Mouse (Mus musculus) brain, embryonic 14.5 days (tissue): ENCODE data around the gene St8sia2. TPM values are rescaled to one million over a fixed set of nuclear protein-coding genes. Genes with fewer than 3 reads are reported as not detected.
A peak's percentile ranks its signal among the peaks of the same experiment; 100 is the strongest.

Experiments
- DNase-seq: peaks from one replicate; pipeline ENCODE4 v3.0.0-alpha.2; 2011; ENCODE audit warnings: low read depth
- CTCF ChIP-seq: fragments of 200-500 bp; IDR thresholded peaks from 2 replicates; pipeline ENCODE4 v1.5.1; 2012; ENCODE audit warnings: inconsistent platforms, mild to moderate bottlenecking, moderate library complexity, borderline replicate concordance; ENCODE audit not compliant: insufficient read depth, insufficient read length; ENCODE audit errors: extremely low read depth
- POLR2A ChIP-seq: fragments of 200-500 bp; IDR thresholded peaks from 2 replicates; pipeline ENCODE4 v1.6.1; 2012; ENCODE audit warnings: mild to moderate bottlenecking, inconsistent platforms, borderline replicate concordance; ENCODE audit not compliant: poor library complexity, insufficient read depth, insufficient read length, severe bottlenecking; ENCODE audit errors: extremely low read depth
- polyA plus RNA-seq: library from polyadenylated mRNA; depleted of rRNA; stranded (reverse); fragments of >200 nt; gene quantifications from 2 replicates; pipeline ENCODE4 v1.2.3, GENCODE M21; 2012

St8sia2 gene
- polyA plus RNA-seq, 1 experiment, result 129 TPM

DNA sequence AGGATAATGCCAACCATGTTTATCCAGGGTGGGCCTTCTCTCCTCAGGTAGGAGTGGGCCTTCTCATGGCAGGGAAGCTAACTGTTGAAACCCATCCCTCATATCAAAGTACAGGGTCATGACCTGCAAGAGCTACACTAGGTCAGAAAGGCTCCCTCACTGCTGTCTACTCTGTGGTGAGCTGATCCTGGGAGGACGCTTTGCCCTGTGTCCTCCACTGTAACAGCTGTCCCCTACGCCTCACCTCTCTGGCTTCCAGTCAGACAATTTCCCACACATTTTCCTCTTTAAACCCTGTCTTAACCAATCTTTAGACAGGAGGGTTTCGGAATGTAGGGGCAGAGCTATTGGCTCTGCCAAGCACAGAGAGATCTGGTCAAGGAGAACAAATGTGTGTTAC is 48.3 kb downstream of the St8sia2 start:
- DNase-seq, result no peak
- TF ChIP-seq POLR2A, result no peak
- TF ChIP-seq CTCF, result no peak

DNA sequence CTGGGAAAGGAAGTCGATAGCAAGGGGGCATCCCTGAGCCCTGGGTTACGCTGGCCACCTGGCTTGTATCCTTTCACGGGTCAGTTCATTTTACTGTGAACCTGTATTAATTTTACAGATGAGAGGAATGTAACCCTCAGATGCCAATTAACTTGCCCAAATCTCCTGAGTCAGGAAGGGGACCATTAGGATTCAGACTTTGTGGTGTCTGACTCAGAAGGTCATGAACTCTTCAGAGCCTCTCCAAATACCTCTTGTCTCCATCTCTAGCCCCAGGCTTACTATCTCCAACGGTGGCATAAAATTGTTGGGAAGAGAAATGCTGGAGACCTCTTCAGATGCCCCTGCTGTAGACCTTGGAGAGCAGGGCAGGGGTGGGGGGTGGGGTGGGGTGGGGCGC is 51.1 kb downstream of the St8sia2 start:
- TF ChIP-seq POLR2A (no peak), CTCF (no peak)
- DNase-seq, result no peak

DNA sequence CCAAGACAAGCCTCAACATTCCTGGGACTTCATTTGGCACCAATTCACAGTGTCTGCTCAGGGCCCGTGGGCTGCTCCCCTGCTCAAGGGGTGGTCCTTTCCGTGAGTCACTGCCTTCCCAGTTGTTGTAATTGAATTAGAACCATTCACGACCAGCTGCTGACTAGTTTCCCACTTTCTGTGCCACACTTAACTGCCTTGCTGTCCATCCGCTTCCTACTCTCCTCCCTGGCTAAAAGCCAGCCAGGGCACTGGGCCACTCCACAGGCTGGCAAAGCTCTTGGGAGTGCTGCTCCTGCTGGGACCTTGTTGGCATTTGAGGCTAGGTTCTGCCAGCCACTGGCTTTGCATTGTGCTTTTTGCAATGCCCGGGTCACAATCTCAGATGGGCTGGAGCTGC is 59.0 kb downstream of the St8sia2 start:
- DNase-seq, result peak; percentile 64
- no peak for TF ChIP-seq POLR2A
- TF ChIP-seq CTCF, result no peak

DNA sequence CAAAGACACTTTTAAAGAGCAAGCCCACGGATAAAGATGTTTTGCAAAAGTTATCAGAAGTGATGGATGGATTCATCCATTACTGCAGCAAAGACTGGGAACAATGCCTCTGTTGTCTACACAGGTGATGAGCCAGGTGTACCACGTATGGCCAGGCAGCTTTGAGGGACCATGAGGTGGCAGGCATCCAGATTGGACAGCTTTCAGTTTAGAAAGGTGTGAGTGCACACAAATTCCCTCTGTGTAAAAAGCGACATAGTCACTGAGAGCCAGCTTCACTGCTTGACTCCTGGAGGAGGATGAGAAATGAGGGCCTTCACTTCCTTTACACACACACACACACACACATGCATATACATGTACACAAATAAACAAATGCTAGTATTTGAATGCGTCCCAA is 60.4 kb downstream of the St8sia2 start:
- no peak for DNase-seq
- TF ChIP-seq POLR2A (no peak), CTCF (no peak)

DNA sequence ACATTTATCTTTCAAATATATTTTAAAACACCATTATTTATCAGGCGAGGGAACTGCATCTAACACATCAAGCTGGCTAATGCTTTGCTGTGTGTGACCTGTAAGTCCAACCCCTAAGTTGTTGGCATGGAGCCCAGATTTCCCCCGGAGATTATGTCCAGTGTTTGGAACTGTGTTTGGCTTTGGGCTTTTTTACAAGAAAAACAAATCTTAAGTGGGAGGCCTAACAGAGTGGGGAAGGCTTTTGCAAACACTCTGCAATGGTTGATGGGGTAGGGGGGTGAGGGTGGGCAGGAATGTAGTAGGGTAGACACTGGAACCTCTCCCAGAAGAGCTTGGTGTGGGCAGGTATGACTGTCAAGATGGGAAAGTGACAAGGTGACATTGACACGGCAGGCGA is 71.8 kb downstream of the St8sia2 start:
- DNase-seq, result peak; percentile 92
- no peak for TF ChIP-seq CTCF
- TF ChIP-seq POLR2A, result no peak

DNA sequence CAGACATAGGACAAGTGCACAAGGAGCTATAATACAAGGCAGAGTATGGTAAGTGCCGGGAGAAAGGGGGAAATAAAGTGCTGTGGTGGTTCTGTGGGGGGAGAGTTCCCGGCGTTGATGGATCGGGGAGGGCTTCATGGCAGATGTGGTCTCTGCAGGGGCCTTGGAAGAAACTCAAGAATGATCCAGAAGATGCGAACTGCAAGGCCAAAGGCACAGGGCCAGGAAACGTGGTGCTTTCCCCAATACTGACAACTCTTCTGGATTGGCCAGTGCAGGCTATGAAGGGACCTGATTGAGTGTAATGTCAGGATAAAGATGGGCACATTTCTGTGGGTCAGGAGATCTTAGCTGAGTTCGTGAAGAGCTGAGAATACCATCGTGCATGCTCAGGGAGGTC is 74.3 kb downstream of the St8sia2 start:
- TF ChIP-seq POLR2A, result no peak
- no peak for TF ChIP-seq CTCF
- DNase-seq, result no peak

DNA sequence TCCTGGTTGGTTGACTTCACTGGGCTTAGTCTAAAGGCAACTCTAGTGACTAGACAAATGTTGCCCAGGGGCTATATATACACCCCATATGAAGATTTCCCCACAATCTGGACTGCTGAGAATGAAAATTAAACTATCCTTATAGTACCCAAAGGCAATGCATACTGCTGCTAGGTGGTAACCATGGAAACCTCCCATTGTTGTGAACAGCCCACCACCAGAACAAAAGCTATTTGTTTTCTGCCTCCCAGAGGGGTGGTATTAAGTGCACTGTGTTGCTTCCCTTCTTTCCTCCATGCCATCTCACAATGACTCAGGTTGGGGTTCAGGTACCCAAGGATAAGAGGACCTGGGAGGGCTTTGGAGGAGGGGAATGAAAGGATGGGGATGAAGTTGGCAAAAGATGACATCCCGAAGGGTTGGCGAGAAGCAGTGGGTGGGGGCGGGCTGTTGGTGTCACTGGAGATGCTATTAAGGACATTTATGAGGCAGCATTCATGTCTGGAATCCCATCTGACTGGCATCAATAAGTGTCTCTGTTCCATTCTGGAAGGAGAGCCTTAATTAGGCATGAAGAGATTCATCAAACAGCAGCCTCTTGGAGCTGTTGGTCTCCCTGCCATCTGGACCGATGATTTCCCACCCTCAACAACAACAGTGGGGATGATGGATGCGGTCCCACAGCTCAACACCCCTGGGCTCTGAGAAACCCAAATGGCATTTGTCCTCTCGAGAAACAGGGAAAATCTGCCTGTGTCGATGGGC is 75.3 kb downstream of the St8sia2 start:
- no peak for TF ChIP-seq CTCF
- no peak for TF ChIP-seq POLR2A
- peak; percentile 62 for DNase-seq

DNA sequence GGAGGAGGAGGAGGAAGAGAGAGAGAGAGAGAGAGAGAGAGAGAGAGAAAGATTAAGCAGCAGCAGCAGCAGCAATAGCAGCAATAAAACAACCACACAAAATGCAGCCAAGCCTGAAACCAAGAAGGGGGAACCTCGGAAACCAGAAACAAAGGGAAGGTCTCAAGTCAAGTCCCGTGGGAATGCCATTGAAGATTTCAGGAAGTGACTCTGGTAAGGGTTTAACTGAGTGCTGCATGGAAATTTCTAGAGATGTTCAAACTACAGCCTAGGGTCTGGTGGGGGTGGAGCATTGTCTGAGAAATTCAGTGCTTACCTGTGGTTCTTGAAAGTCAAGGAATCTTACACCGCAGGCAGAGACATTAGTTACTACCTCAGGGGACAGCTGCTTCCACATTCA is 77.4 kb downstream of the St8sia2 start:
- TF ChIP-seq CTCF (no peak), POLR2A (no peak)
- no peak for DNase-seq

DNA sequence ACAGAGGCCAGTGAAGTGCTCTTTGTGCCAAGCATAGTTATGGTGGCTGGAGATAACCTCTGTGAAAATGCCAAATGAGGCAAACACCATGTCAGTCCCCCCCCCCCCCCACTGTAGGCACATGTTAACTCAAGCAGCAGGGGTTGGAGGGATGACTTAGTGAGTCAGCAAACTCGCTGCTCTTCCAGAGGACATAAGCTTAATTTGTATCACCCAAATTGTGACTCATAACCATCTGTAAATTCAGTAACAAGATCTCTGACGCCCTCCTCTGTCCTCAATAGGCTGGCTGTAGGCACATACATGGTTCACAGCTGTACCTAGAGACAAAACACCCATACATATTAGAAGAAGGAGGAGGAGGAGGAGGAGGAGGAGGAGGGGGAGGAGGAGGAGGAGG is 77.8 kb downstream of the St8sia2 start:
- DNase-seq, result no peak
- TF ChIP-seq CTCF (no peak), POLR2A (no peak)

DNA sequence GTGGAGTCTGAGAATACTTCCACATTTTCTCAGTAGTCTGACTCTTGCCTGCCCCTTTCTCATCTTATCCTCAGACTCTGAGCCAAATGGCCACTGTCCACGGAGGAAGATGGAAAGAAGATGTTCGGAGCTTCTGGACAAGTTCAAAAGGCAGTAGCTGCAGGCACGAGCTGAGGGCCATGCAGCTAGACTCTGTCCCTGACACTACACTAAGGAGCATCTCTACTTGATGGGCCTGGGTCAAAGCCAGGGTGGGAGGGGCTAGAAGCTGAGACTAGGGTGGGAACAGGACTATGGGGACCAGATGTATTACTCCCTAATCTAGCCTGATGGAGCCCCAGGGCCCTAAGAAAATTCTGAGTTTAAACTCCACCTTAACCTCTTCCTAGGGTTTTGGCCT is 80.5 kb downstream of the St8sia2 start:
- TF ChIP-seq POLR2A (no peak), CTCF (no peak)
- no peak for DNase-seq

DNA sequence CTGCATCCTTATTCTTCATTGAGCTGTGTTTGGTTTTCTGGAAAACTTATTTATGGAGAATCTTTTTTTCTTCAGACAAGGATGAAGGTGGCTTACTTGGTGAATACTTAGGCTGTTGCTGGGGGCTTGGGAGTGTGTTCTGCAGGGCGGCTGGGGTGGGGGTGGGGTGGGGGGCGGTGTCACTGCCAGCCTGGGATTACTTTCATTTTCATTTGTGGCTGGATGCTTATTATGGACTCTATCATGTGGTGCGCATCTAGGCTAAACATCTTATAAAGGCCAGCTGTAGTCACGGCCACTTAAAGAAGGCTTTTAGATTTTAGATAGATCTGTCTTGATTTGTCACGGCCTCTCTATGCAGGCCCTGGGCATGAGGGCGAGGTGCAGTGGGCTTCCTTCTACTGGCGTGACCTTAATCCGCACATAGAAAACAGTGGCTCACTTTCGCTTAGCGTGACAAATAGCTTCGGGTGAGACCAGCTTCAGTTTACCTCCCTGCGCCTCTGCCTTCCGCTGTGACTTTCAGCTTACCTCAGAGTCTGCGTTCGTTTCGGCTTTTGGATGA is 92.5 kb downstream of the St8sia2 start:
- DNase-seq, result no peak
- TF ChIP-seq POLR2A (no peak), CTCF (no peak)

DNA sequence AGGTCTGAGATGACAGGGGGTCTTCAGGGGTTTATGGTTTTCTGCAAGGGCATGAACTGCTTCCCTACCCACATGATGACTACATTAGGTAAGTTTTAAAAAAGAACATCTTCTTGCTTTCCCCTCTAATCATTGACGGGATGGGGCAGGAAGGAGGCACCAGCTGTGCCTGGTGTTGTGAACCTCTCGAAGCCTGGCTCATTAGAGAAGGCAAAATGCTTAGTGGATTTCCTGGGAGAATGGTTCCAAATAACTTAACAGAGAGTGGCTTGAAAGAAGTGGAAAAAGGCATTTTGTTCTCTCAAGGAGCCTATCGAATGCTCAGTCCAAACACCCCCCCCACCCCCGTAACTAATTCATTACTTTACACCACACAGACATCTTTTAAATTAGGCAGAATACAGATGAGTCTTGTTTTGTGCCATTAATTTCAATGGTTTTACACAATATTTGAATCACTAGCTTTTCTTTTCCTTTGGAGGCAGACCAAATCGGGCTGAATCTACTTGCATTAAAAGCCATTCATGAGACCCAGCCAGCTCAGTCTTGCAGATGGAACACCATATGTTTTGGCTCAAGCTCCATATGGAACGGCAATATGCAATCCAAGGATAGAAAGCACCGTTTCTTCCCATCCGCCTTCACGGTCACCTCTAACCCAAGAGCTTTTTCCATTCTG is 95.7 kb downstream of the St8sia2 start:
- DNase-seq, result peak; percentile 98
- TF ChIP-seq CTCF (no peak), POLR2A (no peak)

DNA sequence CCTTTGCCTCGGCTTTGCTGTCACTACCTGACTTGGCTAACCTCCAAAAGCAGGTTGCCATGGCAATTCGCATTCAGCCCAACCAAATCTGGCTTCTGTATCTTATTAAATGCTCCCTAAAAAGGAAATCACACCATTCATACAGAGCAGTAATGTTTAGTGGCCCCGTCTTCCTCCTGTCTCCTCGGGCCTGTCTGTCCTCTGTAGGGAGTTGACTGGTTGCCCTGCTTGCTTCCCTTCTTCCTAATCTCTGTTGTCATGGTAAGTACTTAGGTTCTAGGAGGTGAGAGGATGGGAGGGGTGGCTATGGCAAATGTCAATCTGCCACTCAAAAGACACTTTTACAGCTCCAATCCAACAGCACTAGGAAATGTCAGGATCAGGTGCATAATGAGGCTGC is 101.6 kb downstream of the St8sia2 start:
- DNase-seq, result peak; percentile 50
- TF ChIP-seq CTCF, result no peak
- TF ChIP-seq POLR2A, result no peak
